Mouse (Mus musculus) cerebellum, adult 18-20 months (tissue): Measurements from ENCODE around the gene Adam33.
A peak's percentile ranks its signal among the peaks of the same experiment; 100 is the strongest.
"Not testable (repeated sequence)": the region's sequence is repeated elsewhere in the genome, so short reads cannot be mapped to it uniquely, and the experiment has no call there.

ENCODE experiments used
- DNase-seq, 2 experiments: peaks; one replicate each; pipeline ENCODE4 v3.0.0; 2021

The Adam33 gene

GRCm38 (mm10) chr2:131063404-131063864, at the start of gene Adam33:
Gene Adam33 (minus strand): TSS chr2:131063814.
- no peak for DNase-seq

- no peak for DNase-seq
These were observed 42.4 kb upstream of the Adam33 start for GRCm38 (mm10) chr2:131105989-131106388.

GRCm38 (mm10) chr2:131105061-131105460, 41.4 kb upstream of the Adam33 start:
- DNase-seq, result not testable (repeated sequence)

DNA sequence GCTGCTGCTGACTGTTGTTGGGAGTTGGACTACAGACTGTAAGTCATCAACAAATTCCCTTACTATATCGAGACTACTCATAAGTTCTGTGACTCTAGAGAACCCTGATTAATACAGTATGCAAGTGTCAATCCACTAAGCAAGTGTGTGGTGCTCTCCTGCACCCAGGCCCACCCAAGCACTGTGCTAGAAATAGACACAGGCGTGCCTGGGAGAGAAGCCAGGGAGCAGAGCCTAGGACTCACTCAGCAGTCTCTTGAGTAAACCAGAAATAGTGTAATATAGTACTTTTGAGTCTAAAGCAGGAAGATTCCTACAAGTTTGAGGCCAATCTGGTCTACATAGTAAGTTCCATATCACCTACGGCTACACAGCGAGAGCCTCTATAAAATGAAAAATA, 40.4 kb upstream of the Adam33 start:
- DNase-seq, result no peak

GRCm38 (mm10) chr2:131101530-131101929, 37.9 kb upstream of the Adam33 start:
- no peak for DNase-seq

GRCm38 (mm10) chr2:131097087-131097486, 33.5 kb upstream of the Adam33 start:
- no peak for DNase-seq

- no peak for DNase-seq
These were observed 32.6 kb upstream of the Adam33 start for GRCm38 (mm10) chr2:131096101-131096795.

DNA sequence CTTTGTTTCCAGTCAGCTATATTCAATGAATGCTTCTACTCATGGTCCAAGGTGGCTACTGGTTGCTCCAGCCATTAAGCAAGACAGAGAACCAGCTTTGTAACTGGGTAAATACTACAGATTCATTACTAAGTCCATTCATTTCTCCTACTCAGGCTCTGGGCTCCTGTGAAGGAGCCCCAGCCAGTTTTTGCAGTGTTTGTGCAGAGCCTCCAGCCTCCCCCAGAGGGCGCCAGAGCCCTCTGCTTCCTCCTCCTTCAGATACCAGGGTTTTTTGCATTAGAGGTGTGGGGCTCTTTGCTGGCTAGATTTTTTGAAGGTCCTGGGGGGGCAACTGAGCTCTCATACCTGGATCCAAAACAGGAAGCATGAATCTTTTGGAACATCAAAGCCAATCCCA, 31.2 kb upstream of the Adam33 start:
- peak; percentile 63 to 79 for DNase-seq

GRCm38 (mm10) chr2:131093577-131093976, 30.0 kb upstream of the Adam33 start:
- no peak for DNase-seq

DNA sequence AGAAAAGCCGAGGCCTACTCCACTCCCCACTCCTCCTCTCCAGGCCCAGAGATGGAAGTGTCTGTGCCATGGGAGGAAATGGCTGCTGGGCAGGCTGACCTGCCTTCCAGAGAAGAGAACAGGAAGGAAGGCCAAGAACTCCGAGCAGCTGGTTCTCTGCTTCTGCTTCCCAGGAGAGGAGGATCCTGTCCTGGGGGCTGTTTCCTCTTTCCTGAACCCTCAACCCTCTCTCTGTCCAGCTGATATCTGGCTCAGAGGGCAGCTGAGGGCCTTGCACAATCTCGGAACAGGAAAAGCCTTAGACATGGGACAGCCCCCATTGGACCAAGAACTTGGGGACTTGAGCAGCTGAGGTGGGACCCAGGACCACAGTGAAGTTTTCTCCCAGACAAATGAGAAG, 27.2 kb upstream of the Adam33 start:
- DNase-seq, result no peak

GRCm38 (mm10) chr2:131089634-131090033, 26.0 kb upstream of the Adam33 start:
- DNase-seq, result no peak

GRCm38 (mm10) chr2:131088581-131088980, 25.0 kb upstream of the Adam33 start:
- DNase-seq, result no peak

DNA sequence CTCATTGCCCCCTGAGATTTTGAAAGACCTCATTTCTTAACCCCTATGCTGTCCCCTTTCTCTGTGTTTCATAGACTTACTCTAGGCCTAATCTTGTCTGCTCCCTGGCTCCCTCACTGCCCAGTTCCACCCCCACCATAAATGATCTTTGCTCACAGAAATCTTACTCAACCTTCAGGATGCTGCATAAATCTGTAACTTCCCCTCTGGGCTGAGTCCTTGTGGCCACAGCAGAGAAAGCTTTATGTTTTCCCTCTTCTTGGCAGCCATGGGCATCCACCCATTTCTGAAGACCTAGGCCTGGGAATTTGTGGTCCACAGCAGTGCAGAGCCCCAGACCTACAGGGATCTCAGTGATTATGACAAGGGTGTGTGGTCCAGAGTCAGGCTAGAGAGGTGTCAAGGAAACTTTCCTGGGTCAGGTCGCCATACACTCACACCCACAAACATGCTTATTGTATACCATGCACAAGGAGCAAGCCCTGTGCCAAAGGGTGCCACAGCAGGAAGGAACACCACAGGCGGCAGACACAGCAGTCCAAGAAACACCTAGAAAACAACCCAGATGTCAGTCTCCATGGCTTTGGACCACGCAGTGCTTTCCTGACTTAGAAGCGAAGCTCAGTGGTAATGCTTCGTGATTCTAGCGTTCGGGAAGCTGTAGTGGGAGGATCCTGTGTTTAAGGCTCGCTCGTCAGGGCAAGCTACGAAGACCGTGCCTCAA, 23.2 kb upstream of the Adam33 start, which contains the start of gene Siglec1:
Gene Siglec1, minus strand, starts transcription at position 99 of the 724 bp plus-strand sequence.
- no peak for DNase-seq

GRCm38 (mm10) chr2:131084206-131084605, 20.6 kb upstream of the Adam33 start:
- no peak for DNase-seq

DNA sequence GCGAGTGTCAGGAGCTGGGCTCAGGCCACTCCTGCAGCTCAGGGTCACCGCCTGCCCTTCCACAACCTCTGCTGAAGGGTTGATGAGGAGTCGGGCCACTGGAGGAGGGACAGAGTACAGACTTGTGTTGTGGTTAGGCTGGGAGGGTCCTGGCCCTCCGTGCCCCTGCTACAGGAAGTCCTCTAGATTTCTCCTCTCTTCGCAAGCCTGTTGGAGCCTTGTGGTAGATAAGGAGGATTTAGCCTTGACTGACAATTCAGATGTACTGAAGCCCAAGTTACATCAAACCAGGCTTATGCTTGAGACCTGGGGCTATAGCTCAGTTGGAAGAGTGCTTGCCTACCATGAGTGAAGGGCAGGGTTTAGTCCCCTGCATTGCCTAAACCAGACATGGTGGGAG, 16.9 kb upstream of the Adam33 start:
- no peak for DNase-seq

GRCm38 (mm10) chr2:131072536-131072935, 8.9 kb upstream of the Adam33 start:
- no peak for DNase-seq

- no peak for DNase-seq
These were observed 3.9 kb upstream of the Adam33 start for GRCm38 (mm10) chr2:131067481-131067880.

- no peak for DNase-seq
These were observed 2.7 kb upstream of the Adam33 start for GRCm38 (mm10) chr2:131066342-131066741.

GRCm38 (mm10) chr2:131061607-131062006, 2.0 kb downstream of the Adam33 start:
- DNase-seq, result no peak

DNA sequence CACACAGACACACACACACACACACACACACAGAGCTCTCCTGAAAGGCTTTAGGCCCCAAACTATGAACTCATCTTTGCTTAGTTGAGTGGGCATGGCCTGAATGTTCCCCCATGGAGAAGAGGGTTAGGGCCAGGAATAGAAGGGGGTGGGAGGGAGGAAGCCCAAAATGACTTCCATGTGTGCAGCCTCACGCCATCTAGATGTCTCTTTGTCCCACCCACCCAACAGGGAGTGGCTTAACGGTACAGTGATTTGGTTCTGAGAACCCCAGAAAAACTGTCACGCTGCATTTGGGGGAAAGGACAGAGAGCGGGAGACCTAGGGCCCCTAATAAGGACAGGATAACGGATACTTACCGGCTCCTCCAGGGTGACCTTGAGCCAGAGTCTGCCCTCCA, 2.8 kb downstream of the Adam33 start:
- DNase-seq, result no peak

- DNase-seq, result no peak
These were observed 3.7 kb downstream of the Adam33 start for GRCm38 (mm10) chr2:131059781-131060540.

GRCm38 (mm10) chr2:131059377-131059776, 4.2 kb downstream of the Adam33 start:
- no peak for DNase-seq

GRCm38 (mm10) chr2:131058672-131059071, 4.9 kb downstream of the Adam33 start:
- DNase-seq, result no peak

- DNase-seq, result no peak
These were observed 7.4 kb downstream of the Adam33 start for GRCm38 (mm10) chr2:131056191-131056590.
